18 mouse cellular contexts compared by ENCODE assay signal in genomic region chr9:64778151-64778550, GRCm38 (mm10). TPM values are rescaled to one million over a fixed set of nuclear protein-coding genes. Genes with fewer than 3 reads are reported as not detected.
DNase-seq lines count a peak whose midpoint lies in the region; TF ChIP-seq lines count a peak whose summit lies in the region.
"Had no signal": no experiment of that assay in that cellular context is flagged by ENCODE, and none has a peak within 500 bp of the region (broad histone marks: within the 10 kb centered on the region; RNA-seq: fewer than 3 reads in every experiment).

No protein-coding gene starts in this region.

- no peak for TF ChIP-seq POLR2A in heart, adult 2 months (IDR thresholded peaks at IDR 0.05; ENCODE audit: insufficient read depth, low read depth, low read length)

- no peak overlapping the region for H3K4me3 ChIP-seq in layer of hippocampus, adult 2 months
- H3K4me3 ChIP-seq in heart, adult 2 months: no peak overlapping the region
- H3K4me3 ChIP-seq in midbrain, embryonic 10.5 days: no peak overlapping the region
- H3K4me3 ChIP-seq: embryonic facial prominence, embryonic 12.5 days; forebrain, embryonic 12.5 days; heart, embryonic 13.5 days; hindbrain, embryonic 15.5 days had no signal

- DNase-seq in layer of hippocampus, adult 2 months (ENCODE audit: low spot score in 2 of 2): no peak
- no peak for DNase-seq in layer of hippocampus, adult 9-11 months
- peak; percentile 11 for DNase-seq in thymus, postnatal 25 days
- DNase-seq in thymus, postnatal 0 days (ENCODE audit: low spot score): no peak
- DNase-seq in R1 (ENCODE audit: low read depth, low spot score): peak; percentile 37
- no peak for DNase-seq in heart, adult 2 months
- DNase-seq in midbrain, embryonic 10.5 days (ENCODE audit: low spot score): no peak
- DNase-seq: adrenal gland, postnatal 14 days; cerebellum, adult 11-12 months; cerebellum, adult 9-10 months; cerebellum, postnatal 25 days; forebrain, postnatal 0 days; gastrocnemius, postnatal 14 days; heart, postnatal 36 days had no signal

- intact Hi-C loops in heart, adult 2 months (cut with DNase I): loop anchor here (2.0 to 5.0 kb wide), 2 partner anchors 85 to 179 kb away; no protein-coding TSS in a partner anchor

- no peaks in the 10 kb centered on the region for H3K36me3 ChIP-seq in heart, adult 2 months (ENCODE audit: control insufficient read depth, insufficient read depth, low read length)
- no peaks in the 10 kb centered on the region for H3K36me3 ChIP-seq in midbrain, embryonic 10.5 days
- H3K36me3 ChIP-seq: embryonic facial prominence, embryonic 12.5 days; forebrain, embryonic 12.5 days; heart, embryonic 13.5 days; hindbrain, embryonic 15.5 days had no signal

- no peaks in the 10 kb centered on the region for H3K79me2 ChIP-seq in heart, adult 2 months (replicated peaks; ENCODE audit: control insufficient read depth, insufficient read depth, low read length)

- 0 out of 2 replicates have a peak, but pooled peaks have one; percentile 13 for TF ChIP-seq CTCF in layer of hippocampus, adult 2 months (conservative IDR thresholded peaks at IDR 0.05)
- no peak for TF ChIP-seq CTCF in heart, adult 2 months (IDR thresholded peaks at IDR 0.05)

- no peak for TF ChIP-seq EP300 in heart, adult 2 months (IDR thresholded peaks at IDR 0.05; ENCODE audit: insufficient read depth, low read depth, low read length)

- 71% methylated on average over 1 of the region's 1 CpGs for WGBS in heart, adult 2 months
- 76% methylated on average over 1 of the region's 1 CpGs for WGBS in midbrain, embryonic 10.5 days

- peaks cover 4% of the 10 kb centered on the region for H3K4me1 ChIP-seq in heart, adult 2 months (ENCODE audit: control insufficient read depth, insufficient read depth, low read length)
- H3K4me1 ChIP-seq in midbrain, embryonic 10.5 days: peaks cover 13% of the 10 kb centered on the region

- no peak overlapping the region for H3K27ac ChIP-seq in layer of hippocampus, adult 2 months
- H3K27ac ChIP-seq in heart, adult 2 months: no peak overlapping the region
- H3K27ac ChIP-seq in midbrain, embryonic 10.5 days (replicated peaks): no peak overlapping the region
- H3K27ac ChIP-seq: embryonic facial prominence, embryonic 12.5 days; forebrain, embryonic 12.5 days; heart, embryonic 13.5 days; hindbrain, embryonic 15.5 days had no signal

- no peak overlapping the region for H3K9ac ChIP-seq in heart, adult 2 months (ENCODE audit: low read depth, low read length)
- H3K9ac ChIP-seq: embryonic facial prominence, embryonic 12.5 days; forebrain, embryonic 12.5 days; forebrain, postnatal 0 days; heart, embryonic 13.5 days; hindbrain, embryonic 15.5 days had no signal

- no peaks in the 10 kb centered on the region for H3K9me3 ChIP-seq in midbrain, embryonic 10.5 days (replicated peaks)
- H3K9me3 ChIP-seq: embryonic facial prominence, embryonic 12.5 days; forebrain, embryonic 12.5 days; heart, embryonic 13.5 days; hindbrain, embryonic 15.5 days had no signal

- H3K27me3 ChIP-seq in heart, adult 2 months (ENCODE audit: control insufficient read depth, insufficient read depth, low read length): no peaks in the 10 kb centered on the region
- H3K27me3 ChIP-seq in midbrain, embryonic 10.5 days (ENCODE audit: low read depth, poor library complexity, severe bottlenecking): no peaks in the 10 kb centered on the region
- H3K27me3 ChIP-seq: embryonic facial prominence, embryonic 12.5 days; forebrain, embryonic 12.5 days; heart, embryonic 13.5 days; hindbrain, embryonic 15.5 days had no signal

RNA-seq across cellular contexts. Expression of gene Dennd4a, which starts 33.0 kb away (rescaled TPM):
- total RNA-seq in layer of hippocampus, adult 2 months (2021): 10 to 100 TPM; 39.9 to 41.5 TPM
- 6.6 and 8.9 TPM in 2 replicates for polyA plus RNA-seq in thymus, postnatal 0 days (2015; fragmentation: Nextera tagmentation; extraction: Ambion mirVana)
- total RNA-seq in heart, adult 2 months (2021): 10 to 100 TPM in 1 of 2 experiments, 1 to 10 TPM in 1; 6.8 to 10.2 TPM
- polyA plus RNA-seq in heart, adult 2 months (2012; rRNA removed): 4.5 and 6.0 TPM in 2 replicates
- 6.7 and 8.1 TPM in 2 replicates for polyA plus RNA-seq in midbrain, embryonic 10.5 days (2016; fragmentation: Nextera tagmentation; extraction: Ambion mirVana)

RNA-seq across cellular contexts. Expression of gene Rab11a, which starts 40.6 kb away (rescaled TPM):
- total RNA-seq in layer of hippocampus, adult 2 months (2021): 100 to 1,000 TPM; 218 to 232 TPM
- polyA plus RNA-seq in thymus, postnatal 0 days (2015; fragmentation: Nextera tagmentation; extraction: Ambion mirVana): 377 and 404 TPM in 2 replicates
- total RNA-seq in heart, adult 2 months (2021): 100 to 1,000 TPM; 154 to 162 TPM
- polyA plus RNA-seq in heart, adult 2 months (2012; rRNA removed): 79.0 and 140 TPM in 2 replicates
- 275 and 277 TPM in 2 replicates for polyA plus RNA-seq in midbrain, embryonic 10.5 days (2016; fragmentation: Nextera tagmentation; extraction: Ambion mirVana)

Comparison
In these comparisons a context has a peak if more than half of its experiments do, and no peak if none do; other contexts are left out.
1. DNase-seq: peak in thymus, postnatal 25 days (single experiment) and R1 (single experiment); none in layer of hippocampus, adult 2 months (0 of 2), layer of hippocampus, adult 9-11 months (single experiment), thymus, postnatal 0 days (single experiment), heart, adult 2 months (0 of 2) and midbrain, embryonic 10.5 days (single experiment).